Mouse (Mus musculus): Measurements from ENCODE around the gene Wwox. TPM values are rescaled to one million over a fixed set of nuclear protein-coding genes. Genes with fewer than 3 reads are reported as not detected.

Wwox gene
- total and polyA plus RNA-seq, 3 experiments, result 7.6 to 61.8 (median 12.2) TPM

- Histone ChIP-seq H3K27me3 (ENCODE audit: control insufficient read depth in 1 of 2, insufficient read depth in 2 of 2, low read length in 2 of 2) (no peaks in the 10 kb centered on the region), H3K4me3 (ENCODE audit: control insufficient read depth in 1 of 2, insufficient read depth in 1 of 2, low read depth in 2 of 2, low read length in 2 of 2) (no peak overlapping the region), H3K36me3 (ENCODE audit: control insufficient read depth in 1 of 2, insufficient read depth in 2 of 2, low read length in 2 of 2) (no peaks in the 10 kb centered on the region), H3K27ac (ENCODE audit: control insufficient read depth, low read depth, low read length) (no peak overlapping the region), H3K79me2 (ENCODE audit: control insufficient read depth, insufficient read depth, low read length, poor library complexity) (no peaks in the 10 kb centered on the region), H3K9ac (ENCODE audit: control insufficient read depth, low read depth, low read length, poor library complexity, severe bottlenecking) (no peak overlapping the region), H3K9me3 (replicated peaks; ENCODE audit: insufficient read depth, low read length) (no peaks in the 10 kb centered on the region), H3K4me1 (ENCODE audit: control insufficient read depth in 1 of 2, insufficient read depth in 2 of 2, low read length in 2 of 2) (no peaks in the 10 kb centered on the region)
- DNase-seq (ENCODE audit: low read depth, low spot score), result no peak
- TF ChIP-seq ZKSCAN1 (IDR thresholded peaks at IDR 0.05; ENCODE audit: low read depth, low read length) (no peak), USF1 (IDR thresholded peaks at IDR 0.05; ENCODE audit: low read depth, low read length) (no peak), POLR2AphosphoS2 (IDR thresholded peaks at IDR 0.05; ENCODE audit: low read length) (no peak), POLR2AphosphoS5 (IDR thresholded peaks at IDR 0.05; ENCODE audit: borderline replicate concordance, low read depth, low read length) (no peak), TBP (IDR thresholded peaks at IDR 0.05; ENCODE audit: low read depth, low read length) (no peak), GABPA (IDR thresholded peaks at IDR 0.05; ENCODE audit: low read depth, low read length) (no peak), JUND (IDR thresholded peaks at IDR 0.05; ENCODE audit: low read depth, low read length) (no peak), CHD2 (IDR thresholded peaks at IDR 0.05; ENCODE audit: low read length) (no peak), MAFK (IDR thresholded peaks at IDR 0.05; ENCODE audit: borderline replicate concordance, low read depth, low read length) (no peak), CHD1 (IDR thresholded peaks at IDR 0.05; ENCODE audit: low read depth, low read length) (no peak), MAZ (IDR thresholded peaks at IDR 0.05; ENCODE audit: low read depth, low read length) (no peak), CTCF (IDR thresholded peaks at IDR 0.05 in 2 of 3, conservative IDR thresholded peaks at IDR 0.05 in 1 of 3; ENCODE audit: control insufficient read depth in 1 of 3, insufficient read depth in 1 of 3, low read depth in 2 of 3, low read length in 3 of 3, poor library complexity in 1 of 3, severe bottlenecking in 1 of 3) (no peak), RAD21 (IDR thresholded peaks at IDR 0.05; ENCODE audit: low read depth, low read length) (no peak), EP300 (IDR thresholded peaks at IDR 0.05; ENCODE audit: low read depth in 1 of 2, low read length in 2 of 2) (no peak), NRF1 (IDR thresholded peaks at IDR 0.05; ENCODE audit: insufficient read depth, low read depth, low read length, poor library complexity, severe bottlenecking) (no peak), GATA1 (IDR thresholded peaks at IDR 0.05; ENCODE audit: low read depth, low read length) (no peak), MEF2A (IDR thresholded peaks at IDR 0.05; ENCODE audit: extremely low read depth, insufficient replicate concordance, low read depth, low read length, poor library complexity, severe bottlenecking) (no peak), MYB (IDR thresholded peaks at IDR 0.05; ENCODE audit: low read depth, low read length) (no peak), E2F4 (IDR thresholded peaks at IDR 0.05; ENCODE audit: borderline replicate concordance, low read depth, low read length) (no peak), UBTF (IDR thresholded peaks at IDR 0.05; ENCODE audit: borderline replicate concordance, insufficient read depth, low read depth, low read length) (no peak)
These were observed 268.2 kb downstream of the Wwox start for GRCm38 (mm10) chr8:114707538-114708138.
